Mouse (Mus musculus) lung, adult 2 months (tissue): ENCODE measurements at regions not wholly inside any gene's neighbourhood (a gene's known extent, or its start where the extent isn't known, plus 50 kb on each side); places are given as distances from the start of the nearest gene placed in this dataset.

Source experiments
- CTCF ChIP-seq: fragments of 200-500 bp; IDR thresholded peaks from 2 replicates; pipeline ENCODE4 v1.5.1; 2011; ENCODE audit warnings: mild to moderate bottlenecking, low read length, control low read depth; ENCODE audit not compliant: insufficient read depth
- POLR2A ChIP-seq: fragments of 200-500 bp; IDR thresholded peaks from 2 replicates; pipeline ENCODE4 v1.6.1; 2011; ENCODE audit warnings: low read depth, mild to moderate bottlenecking, control low read depth, low read length, borderline replicate concordance; ENCODE audit errors: extremely low read depth

DNA sequence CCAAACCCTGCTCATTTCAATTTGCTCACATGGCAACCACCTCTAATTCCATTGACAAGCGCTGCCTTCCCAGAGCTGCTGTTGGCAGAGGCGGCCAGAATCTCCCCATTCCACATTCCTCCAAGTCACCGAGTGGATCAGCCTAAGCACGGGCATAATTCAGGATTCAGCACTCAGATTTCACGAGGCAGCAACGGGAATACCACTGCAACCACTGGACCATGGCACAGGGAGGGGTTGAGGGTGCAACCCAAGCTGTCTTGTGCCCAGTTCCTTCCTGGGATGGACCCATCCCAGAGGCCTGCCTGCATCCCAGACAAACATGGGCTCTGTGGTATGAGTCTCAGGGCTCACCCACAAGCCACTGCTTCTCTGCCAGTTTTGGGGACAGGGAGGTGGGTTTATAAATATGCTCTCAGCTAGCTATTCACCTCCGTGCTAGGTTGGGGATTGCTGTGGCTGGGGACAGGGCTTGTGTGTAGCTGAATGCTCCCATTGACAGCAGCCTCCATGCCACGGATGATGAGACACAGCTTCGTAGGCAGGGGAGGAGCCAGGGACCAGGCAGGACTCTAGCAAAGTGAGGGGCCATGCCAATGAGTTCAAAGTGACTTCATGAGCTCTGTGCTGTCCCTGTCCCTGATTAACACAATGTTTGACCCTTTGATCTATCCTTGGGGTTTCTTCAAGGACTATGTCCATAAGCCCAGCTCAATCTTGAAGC is 82.5 kb downstream of the Irx5 start:
- TF ChIP-seq POLR2A (no peak), CTCF (no peak)
